Mouse (Mus musculus): ENCODE results near the gene Adora2b. TPM values are rescaled to one million over a fixed set of nuclear protein-coding genes. Genes with fewer than 3 reads are reported as not detected.

Adora2b gene
- polyA plus RNA-seq, 1 experiment: 6.6 TPM

- TF ChIP-seq POLR2A (IDR thresholded peaks at IDR 0.05; ENCODE audit: insufficient read length, low read depth) (no peak), MYOD1 (IDR thresholded peaks at IDR 0.05; ENCODE audit: control insufficient read depth in 1 of 3, insufficient read length in 2 of 3, low read depth in 2 of 3) (no peak)
- no peak overlapping the region for H3K4me3 ChIP-seq
- no peaks in the 10 kb centered on the region for H3K27me3 ChIP-seq (ENCODE audit: control insufficient read depth, insufficient read depth, insufficient read length)
- no peaks in the 10 kb centered on the region for H3K79me2 ChIP-seq (ENCODE audit: control insufficient read depth, insufficient read depth)
- peak overlapping the region; percentile 8 for H3K4me2 ChIP-seq (ENCODE audit: low read depth)
- H3K36me3 ChIP-seq (ENCODE audit: control insufficient read depth, insufficient read depth): no peaks in the 10 kb centered on the region
- no peak overlapping the region for H3ac ChIP-seq (ENCODE audit: control insufficient read depth, insufficient read length)
These were observed 27.9 kb upstream of the Adora2b start for GRCm38 (mm10) chr11:62220756-62221510.

- H3K36me3 ChIP-seq (ENCODE audit: control insufficient read depth, insufficient read depth): no peaks in the 10 kb centered on the region
- H3K27me3 ChIP-seq (ENCODE audit: control insufficient read depth, insufficient read depth, insufficient read length): no peaks in the 10 kb centered on the region
- peak overlapping the region; percentile 7 for H3K4me2 ChIP-seq (ENCODE audit: low read depth)
- H3K4me3 ChIP-seq: no peak overlapping the region
- H3K79me2 ChIP-seq (ENCODE audit: control insufficient read depth, insufficient read depth): no peaks in the 10 kb centered on the region
- TF ChIP-seq TCF3 (IDR thresholded peaks at IDR 0.05; ENCODE audit: insufficient read length, low read depth) (no peak), REST (IDR thresholded peaks at IDR 0.05; ENCODE audit: insufficient read depth, insufficient read length) (no peak), CEBPB (IDR thresholded peaks at IDR 0.05; ENCODE audit: insufficient read depth, poor library complexity, severe bottlenecking) (no peak), TCF12 (IDR thresholded peaks at IDR 0.05; ENCODE audit: insufficient read depth, poor library complexity, severe bottlenecking) (no peak)
- H3ac ChIP-seq (ENCODE audit: control insufficient read depth, insufficient read length): no peak overlapping the region
These were observed 25.4 kb upstream of the Adora2b start for GRCm38 (mm10) chr11:62223416-62223815.

GRCm38 (mm10) chr11:62223962-62224361 lies 24.8 kb upstream of the Adora2b start:
- TF ChIP-seq USF1 (IDR thresholded peaks at IDR 0.05; ENCODE audit: low read depth) (no peak), MAX (IDR thresholded peaks at IDR 0.05; ENCODE audit: low read depth) (peak; percentile 29)
- Histone ChIP-seq H3K4me2 (ENCODE audit: low read depth) (peak overlapping the region; percentile 15), H3K4me3 (no peak overlapping the region), H3K27me3 (ENCODE audit: control insufficient read depth, insufficient read depth, insufficient read length) (no peaks in the 10 kb centered on the region), H3K79me2 (ENCODE audit: control insufficient read depth, insufficient read depth) (no peaks in the 10 kb centered on the region), H3ac (ENCODE audit: control insufficient read depth, insufficient read length) (no peak overlapping the region), H3K36me3 (ENCODE audit: control insufficient read depth, insufficient read depth) (no peaks in the 10 kb centered on the region)

DNA sequence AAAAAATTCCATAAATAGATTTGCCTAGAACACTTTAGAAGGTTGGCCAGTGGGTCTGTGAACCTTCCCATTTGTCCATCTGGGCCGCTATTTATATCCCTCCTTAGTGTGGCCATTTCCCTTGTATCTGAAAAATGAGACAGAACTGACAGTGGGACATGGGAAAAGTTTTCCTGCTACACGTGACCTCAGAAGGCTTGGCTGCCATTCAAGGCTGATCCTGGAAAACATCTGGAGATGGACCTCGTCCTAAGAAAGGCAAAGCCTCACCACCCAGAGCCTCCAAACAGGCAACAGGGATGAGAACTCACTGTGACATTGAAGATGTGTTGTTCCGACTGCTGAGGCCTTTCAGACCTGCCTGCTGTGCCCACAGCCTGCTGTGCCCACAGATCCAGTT lies 24.0 kb upstream of the Adora2b start:
- Histone ChIP-seq H3K4me2 (ENCODE audit: low read depth) (peak overlapping the region; percentile 20), H3ac (ENCODE audit: control insufficient read depth, insufficient read length) (no peak overlapping the region), H3K27me3 (ENCODE audit: control insufficient read depth, insufficient read depth, insufficient read length) (no peaks in the 10 kb centered on the region), H3K36me3 (ENCODE audit: control insufficient read depth, insufficient read depth) (no peaks in the 10 kb centered on the region), H3K79me2 (ENCODE audit: control insufficient read depth, insufficient read depth) (no peaks in the 10 kb centered on the region), H3K4me3 (no peak overlapping the region)
- peak; percentile 52 for TF ChIP-seq USF1 (IDR thresholded peaks at IDR 0.05; ENCODE audit: low read depth)
- TF ChIP-seq SRF (IDR thresholded peaks at IDR 0.05; ENCODE audit: control insufficient read depth, insufficient read length, low read depth): no peak
- peak; percentile 55 for TF ChIP-seq POLR2AphosphoS2 (IDR thresholded peaks at IDR 0.05; ENCODE audit: insufficient read length, low read depth)
- no peak for TF ChIP-seq MAX (IDR thresholded peaks at IDR 0.05; ENCODE audit: low read depth)

DNA sequence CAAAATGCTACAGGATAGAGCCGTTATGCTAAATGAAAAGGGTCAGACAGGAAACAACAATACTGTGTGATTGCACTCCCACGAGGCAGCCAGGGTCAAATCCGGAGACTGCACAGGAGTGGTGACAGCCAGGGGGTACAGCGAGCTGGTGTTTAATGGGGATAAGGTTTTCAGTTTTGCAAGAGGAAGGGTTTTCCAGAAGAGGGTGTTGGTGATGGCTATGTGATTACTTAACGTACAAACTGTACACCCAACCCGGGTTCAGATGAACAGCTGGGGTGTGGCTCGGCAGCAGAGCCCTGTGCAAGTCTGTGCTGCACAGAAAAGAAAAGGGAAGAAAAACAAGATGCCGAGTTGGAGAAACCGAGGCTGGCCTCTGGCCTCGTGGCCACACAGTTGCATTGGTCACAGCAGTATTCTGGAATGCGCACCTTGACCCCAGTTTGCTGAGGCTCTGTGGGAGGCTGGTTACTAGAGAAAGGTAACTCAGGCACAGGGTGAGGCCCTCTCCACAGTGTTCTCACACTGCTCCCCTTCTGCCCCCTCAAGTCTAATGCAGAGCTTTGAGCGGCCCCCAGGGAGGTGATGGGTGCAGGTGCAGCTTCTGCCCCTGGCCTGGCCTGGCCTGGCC lies 8.0 kb upstream of the Adora2b start:
- Histone ChIP-seq H3K27me3 (ENCODE audit: control insufficient read depth, insufficient read depth, insufficient read length) (no peaks in the 10 kb centered on the region), H3K79me2 (ENCODE audit: control insufficient read depth, insufficient read depth) (no peaks in the 10 kb centered on the region), H3K4me3 (no peak overlapping the region), H3ac (ENCODE audit: control insufficient read depth, insufficient read length) (no peak overlapping the region), H3K36me3 (ENCODE audit: control insufficient read depth, insufficient read depth) (no peaks in the 10 kb centered on the region), H3K4me2 (ENCODE audit: low read depth) (no peak overlapping the region)
- no peak for TF ChIP-seq E2F4 (IDR thresholded peaks at IDR 0.05; ENCODE audit: insufficient read depth)
- TF ChIP-seq USF1 (IDR thresholded peaks at IDR 0.05; ENCODE audit: low read depth): no peak
- no peak for TF ChIP-seq MYOD1 (IDR thresholded peaks at IDR 0.05; ENCODE audit: control insufficient read depth in 1 of 3, insufficient read length in 2 of 3, low read depth in 2 of 3)

DNA sequence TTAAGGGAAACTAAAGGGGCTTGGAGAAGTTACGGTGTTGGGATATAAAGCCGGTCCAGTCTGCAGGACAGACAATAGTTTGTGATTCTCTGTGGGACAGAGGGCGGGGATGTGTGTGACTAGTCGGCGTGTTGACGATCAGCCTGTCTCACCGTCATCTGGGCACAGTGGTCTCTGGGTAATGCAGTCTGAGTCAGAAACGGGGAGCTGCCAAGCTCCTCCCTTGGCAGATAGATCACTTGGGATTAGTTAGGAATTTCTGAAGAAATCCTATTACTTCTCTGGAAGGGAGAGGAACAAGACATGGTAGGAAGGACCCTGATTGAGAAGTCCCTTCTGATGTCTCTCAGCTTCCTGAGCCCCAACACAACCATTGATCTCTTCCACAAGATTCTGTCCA lies 4.9 kb upstream of the Adora2b start:
- H3K4me3 ChIP-seq: no peak overlapping the region
- peak overlapping the region; percentile 46 for H3K4me2 ChIP-seq (ENCODE audit: low read depth)
- H3K27me3 ChIP-seq (ENCODE audit: control insufficient read depth, insufficient read depth, insufficient read length): no peaks in the 10 kb centered on the region
- TF ChIP-seq MAX (IDR thresholded peaks at IDR 0.05; ENCODE audit: low read depth) (no peak), MYOG (IDR thresholded peaks at IDR 0.05; ENCODE audit: control insufficient read depth in 1 of 3, insufficient read depth in 1 of 3, insufficient read length in 2 of 3, low read depth in 2 of 3) (no peak), POLR2A (IDR thresholded peaks at IDR 0.05; ENCODE audit: insufficient read length, low read depth) (peak; percentile 24), TCF12 (IDR thresholded peaks at IDR 0.05; ENCODE audit: insufficient read depth, poor library complexity, severe bottlenecking) (no peak)
- H3K36me3 ChIP-seq (ENCODE audit: control insufficient read depth, insufficient read depth): no peaks in the 10 kb centered on the region
- H3ac ChIP-seq (ENCODE audit: control insufficient read depth, insufficient read length): no peak overlapping the region
- no peaks in the 10 kb centered on the region for H3K79me2 ChIP-seq (ENCODE audit: control insufficient read depth, insufficient read depth)

Measured in myocyte (in vitro differentiated cells).